Mouse (Mus musculus) right cerebral cortex, postnatal 14 days (tissue): Measurements from ENCODE around the gene Fmo1.

Experiments
- DNase-seq: peaks from one replicate; pipeline ENCODE4 v3.0.0; 2022

Fmo1 gene

GRCm38 (mm10) chr1:162859996-162860605 lies 6.3 kb downstream of the Fmo1 start:
- no peak for DNase-seq

- no peak for DNase-seq
These were observed 6.8 kb downstream of the Fmo1 start for GRCm38 (mm10) chr1:162859545-162859976.

- DNase-seq: no peak
These were observed 7.7 kb downstream of the Fmo1 start for GRCm38 (mm10) chr1:162858748-162859130.

- no peak for DNase-seq
These were observed 8.4 kb downstream of the Fmo1 start for GRCm38 (mm10) chr1:162857766-162858747.

GRCm38 (mm10) chr1:162853812-162854482 lies 12.5 kb downstream of the Fmo1 start:
- DNase-seq: no peak

- no peak for DNase-seq
These were observed 18.9 kb downstream of the Fmo1 start for GRCm38 (mm10) chr1:162847554-162847953.

- no peak for DNase-seq
These were observed 26.2 kb downstream of the Fmo1 start for GRCm38 (mm10) chr1:162840211-162840610.

- DNase-seq: no peak
These were observed 27.4 kb downstream of the Fmo1 start for GRCm38 (mm10) chr1:162838976-162839375.

GRCm38 (mm10) chr1:162834342-162834741 lies 32.1 kb downstream of the Fmo1 start:
- DNase-seq: no peak

- DNase-seq: no peak
These were observed 33.8 kb downstream of the Fmo1 start for GRCm38 (mm10) chr1:162832574-162832953.

- DNase-seq: no peak
These were observed 34.4 kb downstream of the Fmo1 start for GRCm38 (mm10) chr1:162831838-162832573.

GRCm38 (mm10) chr1:162819280-162819679 lies 47.1 kb downstream of the Fmo1 start:
- DNase-seq: no peak

- no peak for DNase-seq
These were observed 50.9 kb downstream of the Fmo1 start for GRCm38 (mm10) chr1:162815381-162816127.

- no peak for DNase-seq
These were observed 51.5 kb downstream of the Fmo1 start for GRCm38 (mm10) chr1:162814932-162815331.

- peak; percentile 16 for DNase-seq
These were observed 52.6 kb downstream of the Fmo1 start, which contains the start of gene Fmo4 for GRCm38 (mm10) chr1:162813836-162814156. Gene Fmo4 (minus strand): TSS chr1:162813972.

- no peak for DNase-seq
These were observed 53.1 kb downstream of the Fmo1 start for GRCm38 (mm10) chr1:162813143-162813835.

GRCm38 (mm10) chr1:162808541-162808940 lies 57.9 kb downstream of the Fmo1 start:
- DNase-seq: no peak

GRCm38 (mm10) chr1:162807441-162807840 lies 59.0 kb downstream of the Fmo1 start:
- DNase-seq: no peak

GRCm38 (mm10) chr1:162805011-162805410 lies 61.4 kb downstream of the Fmo1 start:
- no peak for DNase-seq

- no peak for DNase-seq
These were observed 70.0 kb downstream of the Fmo1 start for GRCm38 (mm10) chr1:162796441-162796840.

GRCm38 (mm10) chr1:162792306-162793044 lies 73.9 kb downstream of the Fmo1 start:
- no peak for DNase-seq
